Mouse (Mus musculus) layer of hippocampus, adult 9-11 months (tissue): ENCODE data around the gene Ralgapa2.

Source experiments
- DNase-seq: peaks from one replicate; pipeline ENCODE4 v3.0.0; 2022

Ralgapa2 gene

DNA sequence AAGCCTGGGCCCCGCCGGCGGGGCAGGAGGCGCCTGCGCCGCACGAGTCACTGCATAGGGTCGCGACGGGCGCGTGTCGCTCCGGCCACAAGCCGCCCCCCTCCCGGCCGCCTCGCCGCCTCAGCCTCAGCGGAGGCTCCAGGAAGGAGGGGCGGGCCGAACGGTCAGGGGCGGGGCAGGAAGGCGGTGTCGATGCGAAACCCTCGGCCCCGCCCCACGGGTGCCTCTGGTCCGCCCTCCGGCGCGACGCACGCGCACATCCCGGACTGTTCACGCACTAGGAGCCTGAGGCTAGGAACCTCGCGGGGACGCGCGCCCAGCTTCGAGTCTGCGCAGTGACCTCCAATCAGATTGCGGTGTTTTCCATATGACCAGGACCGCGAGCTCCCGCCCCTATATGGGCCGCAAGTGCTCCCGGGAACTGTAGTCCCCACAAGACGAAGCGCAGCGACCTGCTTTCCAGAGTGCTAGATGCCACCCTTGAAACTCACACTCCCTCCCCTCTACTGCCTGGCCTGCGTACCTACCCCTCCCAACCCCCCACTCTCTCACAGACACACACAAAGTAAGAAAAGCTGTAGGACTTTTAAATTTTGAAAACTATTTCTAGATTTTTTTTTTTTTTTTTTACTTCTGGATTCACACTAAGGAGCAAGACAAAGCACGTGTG is at the start of gene Ralgapa2:
TSS of gene Ralgapa2 (minus strand) at position 434 of the 670 bp plus-strand sequence.
- DNase-seq: peak; percentile 100

DNA sequence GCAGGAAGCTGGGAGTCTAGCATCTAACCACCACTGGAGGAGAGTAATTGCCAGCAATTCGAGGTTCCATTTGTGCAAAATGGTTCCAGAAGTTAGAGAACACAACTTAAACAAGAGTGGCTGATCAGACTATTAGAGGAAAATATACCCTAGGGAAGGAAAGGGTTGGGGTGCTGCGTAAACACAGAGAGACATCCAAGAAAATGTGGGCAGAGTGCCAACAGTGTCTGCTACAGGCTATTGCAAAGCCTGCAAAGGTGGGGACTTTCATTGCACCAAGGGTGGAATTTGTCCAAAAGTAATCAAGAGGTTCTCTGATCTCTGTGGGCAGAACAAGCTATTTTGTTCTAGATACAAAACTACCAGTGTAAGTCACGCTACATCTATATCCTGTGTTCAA is 49.4 kb upstream of the Ralgapa2 start:
- no peak for DNase-seq

DNA sequence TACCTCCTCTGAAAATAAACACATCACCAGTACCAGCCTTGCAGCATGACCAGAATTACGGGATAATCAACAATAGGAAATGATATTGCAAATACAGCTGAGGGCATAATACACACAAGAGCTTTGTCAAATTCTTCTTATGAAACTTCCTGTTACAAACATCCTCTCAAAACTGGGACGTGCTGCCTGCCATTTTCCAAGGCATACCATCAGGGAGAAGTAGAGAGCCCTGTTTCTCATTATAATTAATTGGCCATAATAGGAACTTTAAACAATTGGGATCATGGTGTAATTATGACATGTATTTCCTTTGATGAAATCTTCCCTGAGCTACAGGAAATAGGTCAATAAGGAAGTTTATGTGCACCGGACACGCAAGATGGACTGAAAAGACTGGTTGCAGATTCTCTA is 48.5 kb upstream of the Ralgapa2 start:
- no peak for DNase-seq

DNA sequence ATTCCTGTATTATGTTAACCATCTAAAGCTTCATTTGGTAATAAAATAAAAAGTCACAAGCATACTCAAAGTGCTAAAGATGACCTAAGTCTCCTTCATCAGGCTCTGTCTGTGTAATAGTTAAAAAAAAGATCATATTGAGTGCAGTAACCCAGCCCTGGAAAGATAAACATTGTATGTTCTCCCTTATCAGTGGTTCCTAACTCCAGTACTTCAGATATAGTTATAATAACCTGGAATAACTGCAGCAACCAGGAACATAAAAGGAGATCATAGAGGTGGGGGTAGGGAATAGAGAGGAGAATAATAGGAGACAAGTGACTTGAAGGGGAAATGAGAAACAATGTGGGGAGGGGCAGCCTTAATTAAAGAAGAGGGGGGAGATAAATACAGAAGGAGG is 44.0 kb upstream of the Ralgapa2 start:
- DNase-seq: no peak

DNA sequence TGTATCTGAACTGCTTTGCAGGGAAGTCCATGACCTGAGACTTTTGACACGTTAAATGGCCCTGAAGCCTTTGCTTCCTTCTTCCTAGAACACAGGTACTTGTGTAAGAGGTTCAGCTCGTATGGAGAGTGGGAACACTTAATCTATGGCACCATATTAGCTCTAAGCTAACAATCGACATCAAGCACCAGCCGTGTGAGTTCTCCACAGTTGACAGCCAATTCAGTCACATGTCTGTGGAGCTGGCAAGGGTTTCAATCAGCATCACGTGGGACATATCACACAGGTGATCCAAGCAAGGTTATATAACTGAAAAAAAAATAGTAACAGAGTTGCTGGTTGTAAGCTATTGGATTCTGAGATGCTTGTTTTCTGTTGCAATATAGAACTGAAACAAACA is 43.2 kb upstream of the Ralgapa2 start:
- DNase-seq: no peak

DNA sequence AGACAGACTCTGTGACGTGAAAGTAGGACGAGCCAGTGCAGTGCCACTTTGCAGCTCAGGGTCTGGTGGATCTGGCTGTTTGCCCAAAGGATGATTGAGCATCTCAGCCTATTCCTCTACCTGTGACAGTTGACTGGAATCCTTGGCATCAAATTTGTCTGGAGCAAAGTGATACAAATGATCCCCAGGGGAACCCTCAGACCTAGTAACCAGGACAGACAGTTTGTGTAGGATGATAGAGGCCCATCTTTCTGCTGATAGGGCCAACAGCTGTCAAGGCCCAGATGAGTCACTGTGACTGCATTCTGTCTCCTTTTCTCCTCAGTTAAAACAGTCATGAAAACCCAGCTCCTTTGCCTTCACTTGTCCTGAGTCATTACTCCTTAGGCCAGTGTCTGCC is 41.6 kb upstream of the Ralgapa2 start:
- DNase-seq: peak; percentile 8

DNA sequence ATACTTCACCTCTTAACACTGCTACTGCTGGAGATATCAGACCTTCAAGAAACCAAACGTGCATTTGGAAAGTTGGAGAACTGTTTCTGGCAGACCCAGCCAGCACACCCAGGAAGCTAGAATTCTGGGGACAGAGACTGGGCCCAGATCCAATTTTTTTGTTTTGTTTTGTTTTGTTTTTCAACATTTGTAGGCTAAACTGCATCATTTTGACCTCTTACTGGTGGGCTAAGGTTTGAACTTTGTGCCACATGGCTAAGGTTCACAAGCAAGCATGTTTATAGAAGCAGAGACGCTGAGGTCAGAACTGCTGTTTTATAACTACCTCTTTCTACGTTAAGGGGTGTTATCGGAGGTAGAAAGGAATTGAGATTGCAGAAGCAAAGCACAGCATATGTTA is 39.7 kb upstream of the Ralgapa2 start:
- DNase-seq: no peak

DNA sequence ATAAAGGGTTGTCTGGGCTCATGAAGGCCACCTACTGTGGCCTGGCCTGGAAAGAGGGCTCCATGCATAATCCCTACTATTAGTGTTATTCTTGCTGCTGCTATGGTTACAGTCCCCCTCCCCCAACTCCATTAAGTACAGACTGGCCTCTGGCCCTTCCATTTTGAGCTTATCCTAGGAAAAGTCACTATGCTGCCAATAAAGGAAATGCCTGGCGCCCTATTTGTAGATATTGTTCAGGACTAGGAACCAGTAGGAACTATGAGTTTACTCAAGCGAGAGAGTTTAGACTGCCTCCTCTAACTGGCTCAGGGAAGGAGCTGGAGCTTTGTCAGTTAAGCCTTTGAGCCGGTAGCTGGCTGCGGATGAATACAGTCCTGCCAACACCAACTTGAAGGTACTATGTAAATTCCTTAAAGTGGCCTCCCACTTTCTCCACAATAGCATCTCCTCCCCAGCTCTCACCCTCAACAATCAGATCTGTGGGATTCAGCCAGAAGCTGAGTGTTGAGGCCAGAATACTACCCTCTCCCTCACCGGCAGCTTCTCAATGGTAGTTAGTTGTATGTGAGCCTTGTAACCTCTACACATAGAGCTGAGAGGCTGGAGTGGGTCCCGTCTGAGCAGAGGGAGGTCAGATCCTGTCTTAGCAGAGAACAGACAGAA is 37.1 kb upstream of the Ralgapa2 start:
- DNase-seq: peak; percentile 45

DNA sequence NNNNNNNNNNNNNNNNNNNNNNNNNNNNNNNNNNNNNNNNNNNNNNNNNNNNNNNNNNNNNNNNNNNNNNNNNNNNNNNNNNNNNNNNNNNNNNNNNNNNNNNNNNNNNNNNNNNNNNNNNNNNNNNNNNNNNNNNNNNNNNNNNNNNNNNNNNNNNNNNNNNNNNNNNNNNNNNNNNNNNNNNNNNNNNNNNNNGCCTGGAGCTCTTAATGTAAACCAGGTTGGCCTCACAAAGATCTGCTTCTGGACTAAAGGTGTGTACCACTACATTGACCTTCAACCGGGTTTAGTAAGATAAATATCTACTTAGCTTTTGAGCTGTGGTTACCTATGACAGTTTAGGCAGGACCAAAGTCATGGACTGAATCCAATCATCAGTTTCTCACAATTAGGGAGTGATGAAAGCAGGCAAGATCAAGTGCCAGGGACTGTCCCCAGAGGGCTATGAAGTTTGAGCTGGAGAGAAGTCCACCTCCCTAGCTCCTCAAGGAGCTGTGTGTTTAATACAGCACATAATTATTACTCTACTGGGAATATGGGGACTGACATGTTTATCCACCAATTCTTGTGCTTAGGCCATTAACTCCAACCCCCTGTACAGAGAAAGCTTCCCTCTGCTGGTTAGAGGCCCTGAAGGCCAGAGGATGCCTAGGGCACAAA is 32.1 kb upstream of the Ralgapa2 start:
- DNase-seq: no peak

DNA sequence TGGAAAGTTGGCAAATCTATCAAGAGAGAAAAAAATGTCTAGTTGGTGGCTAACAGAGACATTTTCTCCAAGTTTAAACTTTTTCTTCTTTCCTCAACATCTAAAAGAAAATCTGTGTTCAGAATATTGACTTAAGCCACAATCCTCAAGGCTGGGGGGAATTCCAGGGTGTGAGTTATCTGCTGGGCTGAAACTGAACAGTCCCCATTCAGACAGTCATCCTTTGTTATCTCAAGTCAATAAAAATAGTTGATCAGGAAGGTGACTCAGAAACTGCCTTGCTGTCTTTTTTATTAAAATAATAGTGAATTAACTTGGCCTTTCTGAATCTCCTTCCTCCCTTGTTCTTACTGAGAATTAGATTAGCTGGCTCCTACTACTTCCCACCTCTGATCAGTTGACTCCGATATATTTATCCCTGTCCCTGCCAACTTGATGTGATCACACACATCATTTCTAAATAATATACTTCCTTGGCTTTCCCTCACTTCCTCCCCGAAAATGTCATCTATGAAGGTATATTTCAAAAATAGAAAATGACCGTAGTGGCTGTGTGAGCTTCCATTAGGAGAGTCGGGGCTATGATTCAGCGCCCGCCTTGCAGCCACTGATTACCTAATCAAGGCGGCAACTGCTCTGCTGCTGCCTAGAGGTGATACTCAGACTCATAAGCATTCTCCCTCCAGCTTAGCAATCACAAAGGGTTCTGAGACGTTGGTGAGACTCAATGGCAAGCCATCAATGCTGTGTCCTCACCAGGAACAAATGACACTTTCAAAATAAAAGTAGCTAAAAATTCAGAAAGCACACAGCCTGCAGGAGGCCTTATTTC is 21.2 kb upstream of the Ralgapa2 start:
- no peak for DNase-seq

DNA sequence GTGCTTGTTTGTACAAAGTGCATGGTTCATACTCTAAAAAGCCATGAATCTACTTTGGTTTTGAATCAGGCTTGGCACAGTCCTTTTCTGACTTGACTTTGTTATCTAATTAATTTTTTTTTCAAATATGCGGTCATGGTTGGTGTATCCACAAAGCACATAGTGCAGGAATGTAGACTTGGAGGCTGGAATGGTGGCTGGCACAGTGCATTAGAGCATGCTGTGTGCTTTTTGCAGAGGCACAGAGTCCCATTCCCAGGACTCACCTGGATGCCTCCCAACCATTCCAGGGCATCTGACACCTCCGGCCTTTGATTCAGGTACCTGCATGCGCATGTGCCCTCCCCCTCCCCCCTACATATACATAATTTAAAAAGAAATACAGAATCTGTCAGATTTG is 20.3 kb upstream of the Ralgapa2 start:
- no peak for DNase-seq

DNA sequence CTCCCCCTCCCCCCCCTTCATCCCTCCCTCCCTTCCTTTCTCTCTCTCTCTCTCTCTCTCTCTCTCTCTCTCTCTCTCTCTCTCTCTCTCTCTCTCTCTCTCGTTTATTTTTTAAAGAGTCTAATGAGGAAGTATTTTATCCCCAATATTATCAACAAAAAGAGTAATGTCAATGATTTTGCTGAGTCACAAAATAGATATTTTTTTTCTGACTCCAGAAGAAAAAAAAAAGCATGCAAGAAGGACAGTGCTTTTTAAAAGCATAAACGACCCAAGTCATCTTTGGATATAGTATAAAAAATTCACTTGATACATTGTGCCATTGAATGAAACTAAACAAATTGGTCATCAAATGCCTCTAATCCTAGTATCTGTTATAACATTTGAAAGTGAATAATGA is 13.3 kb upstream of the Ralgapa2 start:
- DNase-seq: no peak

DNA sequence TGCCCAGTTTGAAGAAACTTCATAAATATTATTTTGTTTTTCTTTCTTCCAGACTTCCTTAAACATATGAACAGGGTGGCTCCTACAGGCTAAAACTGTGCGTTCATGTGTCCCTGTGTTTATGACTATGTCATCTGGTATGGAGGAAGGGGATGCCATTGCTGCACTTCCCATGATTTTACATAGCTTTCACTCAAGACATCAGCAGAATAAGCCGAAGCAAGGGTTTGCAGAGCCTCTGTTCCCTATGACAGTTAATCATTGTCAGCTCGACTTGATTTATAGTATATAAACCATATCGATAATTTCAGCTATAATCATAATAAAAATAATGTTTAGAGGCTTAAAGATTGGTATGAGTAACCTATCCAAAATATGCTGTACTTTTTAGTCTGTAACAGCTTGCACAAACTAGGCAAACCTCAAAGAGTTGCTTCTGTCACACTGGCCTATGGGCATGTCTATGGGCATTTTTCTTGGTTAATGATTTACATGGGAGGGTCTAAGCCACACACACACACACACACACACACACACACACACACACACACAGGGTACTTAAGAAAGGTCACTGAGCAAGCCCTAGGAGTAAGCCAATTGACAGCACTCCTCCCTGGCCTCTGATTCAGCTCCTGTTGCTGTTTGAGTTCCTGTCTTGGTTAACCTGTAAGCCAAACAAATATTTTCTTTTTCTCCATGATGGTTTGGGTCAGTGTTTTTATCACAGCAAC is 12.7 kb upstream of the Ralgapa2 start:
- no peak for DNase-seq

DNA sequence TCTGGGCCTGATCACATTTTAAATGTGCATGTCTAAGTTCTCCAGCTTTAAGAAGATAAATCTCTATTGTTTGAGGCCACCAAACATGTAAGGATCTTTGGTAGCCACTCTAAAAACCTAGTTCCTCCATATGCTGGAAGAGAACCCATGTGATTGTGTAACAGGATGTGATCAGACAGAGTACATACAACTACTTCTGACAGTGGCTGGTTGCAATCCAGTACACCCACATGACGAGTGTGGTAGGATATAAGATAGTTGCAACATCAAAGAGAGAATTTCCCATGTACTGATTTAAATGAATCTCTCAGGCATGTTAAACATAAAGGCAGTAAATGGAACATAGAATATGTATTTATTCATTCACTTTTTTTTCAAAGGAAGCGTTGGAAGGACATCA is 4.8 kb upstream of the Ralgapa2 start:
- DNase-seq: no peak

DNA sequence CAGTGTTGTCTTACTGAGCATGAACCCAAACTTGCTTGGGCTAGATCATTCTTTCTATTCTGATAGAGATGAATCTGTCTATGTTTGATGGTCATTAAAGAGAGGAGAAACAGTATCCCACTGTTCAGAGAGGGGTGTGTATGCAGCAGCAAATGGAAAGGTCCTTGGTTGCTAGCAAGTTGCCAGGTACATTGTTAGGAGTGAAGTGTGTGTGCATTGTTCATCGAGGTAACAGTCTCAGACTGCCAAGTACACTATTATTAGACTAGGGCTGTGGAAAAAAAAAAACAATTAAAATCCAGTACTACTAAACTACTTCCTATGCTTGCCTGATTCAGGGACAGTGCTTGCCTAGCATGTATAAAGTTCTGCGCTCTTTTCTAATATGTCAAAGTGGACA is 2.9 kb upstream of the Ralgapa2 start:
- DNase-seq: no peak

DNA sequence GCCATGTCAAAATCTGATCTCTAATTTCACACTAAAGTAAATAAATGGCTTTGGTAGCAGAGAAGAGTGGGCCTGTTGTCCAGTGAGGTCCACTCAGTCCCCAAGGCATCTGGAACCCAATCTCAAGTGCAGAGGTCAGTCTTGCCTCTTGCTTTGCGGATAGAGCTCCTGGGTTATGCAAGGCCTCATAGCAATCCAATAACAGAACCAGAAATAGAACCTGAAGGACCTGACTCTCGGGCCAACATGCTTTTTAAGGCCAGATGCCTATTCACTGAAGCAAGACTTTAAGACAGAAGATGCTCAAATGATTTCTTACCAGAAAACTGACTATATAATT is 407 bp upstream of the Ralgapa2 start:
- DNase-seq: no peak

DNA sequence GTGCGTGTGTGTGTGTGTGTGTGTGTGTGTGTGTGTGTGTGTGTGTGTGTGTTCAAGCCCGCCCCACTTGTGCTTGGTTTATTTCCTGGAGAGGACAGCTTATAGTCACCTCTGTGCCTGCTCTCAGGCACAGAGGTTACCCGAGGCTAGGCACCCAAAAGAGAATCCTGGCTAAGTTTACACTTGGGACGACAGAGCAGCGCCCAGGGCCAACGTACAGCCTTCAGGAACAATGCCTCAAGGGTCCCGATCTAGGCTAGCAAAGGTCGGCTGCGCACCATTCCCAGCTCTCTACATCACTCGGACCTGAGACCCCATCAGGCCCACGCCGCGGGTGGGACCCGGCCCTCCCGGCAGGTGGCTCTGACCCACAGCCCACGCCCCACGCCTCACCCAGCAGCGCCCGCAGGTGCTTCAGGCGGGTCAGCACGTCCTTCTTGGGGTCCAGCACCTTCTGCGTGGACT is 711 bp downstream of the Ralgapa2 start:
- DNase-seq: no peak

DNA sequence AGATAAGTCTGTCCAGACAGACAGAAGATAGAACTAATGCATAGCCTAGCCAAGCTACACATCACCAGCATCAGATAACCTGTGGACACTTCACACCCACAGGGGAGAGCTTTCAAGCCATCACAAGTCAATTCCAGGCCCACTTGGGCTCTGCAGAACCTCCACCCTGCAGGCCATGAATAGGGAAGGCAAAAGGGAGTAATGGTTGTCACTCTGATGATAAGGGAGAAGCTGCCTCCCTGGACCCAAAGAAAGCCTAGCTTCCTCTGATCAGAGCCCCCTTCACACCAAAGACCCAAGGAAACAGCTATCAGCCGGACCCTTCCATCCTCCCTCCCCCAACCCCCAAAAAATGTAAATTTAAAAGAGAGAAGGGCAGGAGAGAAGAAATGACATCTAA is 1.4 kb downstream of the Ralgapa2 start:
- DNase-seq: no peak

DNA sequence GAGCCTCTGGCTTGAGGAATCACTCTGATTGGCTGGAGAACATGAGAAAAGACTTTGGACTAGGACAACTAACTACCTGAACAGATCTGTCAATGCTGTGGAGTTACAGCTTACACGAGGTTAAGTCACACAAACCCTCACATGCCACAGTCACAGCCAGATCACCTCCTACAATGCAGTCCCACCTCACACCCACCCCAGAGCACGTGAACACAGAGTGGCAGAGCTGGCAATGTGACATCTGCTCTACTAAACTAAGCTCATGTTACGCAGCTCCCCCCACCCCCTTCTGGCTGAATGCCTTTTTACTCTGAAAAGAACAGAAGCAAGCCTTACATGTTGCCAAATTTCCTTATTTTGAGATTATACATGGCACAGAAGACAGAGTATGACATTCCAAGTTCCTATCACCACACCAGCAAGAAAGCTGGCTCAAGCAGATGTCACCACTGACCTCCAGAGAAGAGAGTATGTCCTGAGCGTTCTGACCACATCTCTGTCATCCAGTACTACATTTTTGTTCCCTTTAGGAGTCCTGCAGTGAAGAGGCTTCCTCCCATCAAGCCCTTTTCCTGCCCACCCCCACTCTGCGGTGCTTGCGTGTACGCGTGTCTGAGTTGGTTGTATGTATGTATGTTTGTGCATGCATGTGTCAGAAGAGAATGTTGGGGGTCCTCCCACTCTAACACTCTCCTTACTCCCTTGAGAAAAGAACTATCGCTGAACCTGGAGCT is 9.4 kb downstream of the Ralgapa2 start:
- peak; percentile 90 for DNase-seq

DNA sequence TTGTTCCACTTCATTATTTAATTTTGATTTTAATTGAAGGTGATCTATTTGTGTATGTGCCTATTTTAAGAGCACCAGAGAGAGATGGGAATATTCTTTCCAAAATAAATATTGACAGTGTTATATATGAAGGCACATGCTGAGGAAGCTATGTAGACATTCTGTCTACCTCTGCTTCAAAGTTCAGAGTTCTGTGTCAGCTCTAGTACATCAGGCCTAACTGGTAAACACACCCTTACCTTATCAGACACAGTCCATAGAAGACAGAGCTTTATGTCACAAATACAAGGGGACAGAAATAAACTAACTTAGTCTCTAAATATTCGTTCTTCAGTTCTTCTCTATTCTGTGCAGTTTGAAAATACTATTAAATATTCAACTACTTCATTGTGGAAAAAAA is 12.1 kb downstream of the Ralgapa2 start:
- no peak for DNase-seq

DNA sequence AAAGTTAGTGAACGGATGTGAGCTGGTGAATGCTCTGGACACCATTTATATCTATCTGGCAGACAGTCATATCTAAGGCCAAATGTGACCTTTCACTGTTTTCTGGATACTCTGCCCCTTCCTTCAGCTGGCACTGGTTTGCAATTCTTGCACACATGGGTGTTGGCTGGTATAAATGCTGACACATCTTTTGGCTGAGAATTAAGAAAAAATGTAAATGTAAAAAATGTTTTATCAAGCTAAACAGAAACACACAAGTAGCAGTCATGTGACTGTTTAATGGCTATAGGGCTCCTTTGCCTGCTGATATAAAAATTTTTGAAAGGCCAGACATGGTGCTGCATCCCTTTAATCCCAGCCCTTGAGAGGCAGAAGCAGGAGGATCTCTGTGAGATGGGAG is 13.0 kb downstream of the Ralgapa2 start:
- DNase-seq: no peak

DNA sequence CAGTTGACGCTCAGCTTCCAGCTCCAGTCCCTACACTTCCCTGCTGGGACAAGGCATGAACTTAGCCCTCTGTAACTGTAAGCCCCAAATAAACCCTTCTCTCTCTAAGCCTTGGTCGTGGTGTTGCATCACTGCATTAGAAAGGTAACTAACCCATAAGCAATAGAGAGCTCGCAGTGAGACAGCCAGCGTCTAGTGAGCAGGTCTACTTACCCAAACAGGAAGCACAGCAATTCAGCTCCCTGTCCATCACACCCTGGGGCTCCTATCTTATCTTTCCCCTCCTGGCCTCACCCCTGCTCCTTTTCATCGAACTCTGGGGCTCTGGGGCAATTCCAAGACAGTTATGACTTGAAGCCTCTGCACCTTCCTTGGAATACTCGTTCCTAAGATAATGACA is 13.8 kb downstream of the Ralgapa2 start:
- DNase-seq: no peak
